Mouse (Mus musculus): Measurements from ENCODE around the gene Mgst3. TPM values are rescaled to one million over a fixed set of nuclear protein-coding genes. Genes with fewer than 3 reads are reported as not detected.

Mgst3 gene
- total and polyA plus RNA-seq, 3 experiments, result 79.0 to 342 (median 84.2) TPM

DNA sequence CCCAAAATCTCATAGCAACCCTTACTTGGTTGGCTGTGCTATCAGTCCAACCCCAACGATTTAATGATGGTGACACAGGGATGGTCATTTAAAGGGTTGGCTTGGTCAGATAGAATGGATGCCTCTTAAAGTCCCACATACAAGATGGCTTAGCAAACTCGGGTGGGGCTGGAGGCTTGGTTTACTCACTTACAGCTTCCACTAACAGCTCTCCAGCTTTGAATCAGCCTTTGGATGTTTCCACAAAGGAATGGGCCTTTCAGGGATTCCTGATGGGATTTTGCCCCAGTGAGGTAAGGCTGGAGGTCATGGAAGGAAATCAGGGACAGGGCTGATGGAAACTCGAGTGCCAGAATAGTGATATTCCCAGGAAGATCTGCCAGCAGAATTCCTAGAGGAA is 5.8 kb downstream of the Mgst3 start:
- no peak for DNase-seq

- DNase-seq, result peak; percentile 85
Measured at GRCm38 (mm10) chr1:167387310-167387709, 6.3 kb downstream of the Mgst3 start.

DNA sequence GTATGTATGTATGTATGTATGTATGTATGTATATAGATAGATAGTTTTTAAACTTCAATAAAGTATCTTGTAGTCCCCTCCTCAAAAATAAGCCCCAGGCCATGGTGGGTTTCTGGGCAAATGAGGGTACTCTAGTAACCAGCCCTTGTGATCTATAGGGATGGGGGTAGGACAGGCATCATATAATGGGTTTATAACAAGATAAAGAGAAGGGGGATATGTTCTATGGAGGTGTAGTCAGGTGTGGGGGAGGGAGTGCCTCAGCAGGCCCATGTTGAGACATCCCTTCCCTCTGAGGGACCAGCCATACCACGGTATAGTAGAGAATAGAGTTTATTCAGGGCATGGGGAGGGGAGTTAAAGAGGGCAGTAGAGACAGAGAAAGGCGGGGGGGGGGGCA is 7.2 kb downstream of the Mgst3 start:
- DNase-seq, result no peak

DNA sequence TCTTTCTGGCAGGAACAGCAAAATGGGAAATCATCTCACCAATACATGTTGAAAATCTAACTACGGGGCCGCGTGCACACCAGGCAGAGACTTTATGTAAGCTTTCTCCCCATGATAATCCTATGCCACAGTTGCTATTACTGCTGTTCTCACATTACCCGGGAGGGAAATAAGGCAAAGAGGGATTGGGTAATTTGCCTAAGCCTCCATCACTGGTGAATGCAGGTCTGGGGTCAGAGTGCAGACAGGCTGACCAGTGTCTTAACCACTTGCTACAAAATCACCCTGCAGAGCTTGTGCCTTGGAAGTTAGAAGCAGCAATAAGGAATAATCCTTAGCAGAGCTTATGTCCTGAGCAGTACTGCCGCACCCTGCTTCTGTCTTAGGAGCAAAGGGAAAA is 8.0 kb downstream of the Mgst3 start:
- no peak for DNase-seq

GRCm38 (mm10) chr1:167385211-167385610 is 8.4 kb downstream of the Mgst3 start:
- DNase-seq, result no peak

- DNase-seq, result no peak
Measured at GRCm38 (mm10) chr1:167384156-167384555, 9.5 kb downstream of the Mgst3 start.

DNA sequence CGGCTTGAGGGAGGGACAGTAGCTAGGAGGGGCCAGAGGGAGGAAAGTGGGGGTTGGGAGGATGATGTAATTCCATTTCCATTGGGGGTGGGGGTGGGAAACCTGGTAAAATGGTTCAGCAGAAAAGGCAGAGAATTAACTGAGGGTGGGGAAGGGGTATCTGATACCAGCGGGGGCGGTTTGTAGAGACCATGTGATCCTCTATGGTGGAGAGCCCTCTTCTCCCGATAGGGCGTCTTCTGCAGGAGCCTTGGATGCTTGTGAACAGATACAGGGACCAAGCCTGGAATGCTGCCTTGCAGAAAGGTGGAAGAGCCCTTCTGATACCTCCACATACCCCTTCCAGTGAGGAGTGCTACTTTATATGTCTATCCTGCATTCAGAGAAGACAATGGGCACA is 10.5 kb downstream of the Mgst3 start:
- no peak for DNase-seq

GRCm38 (mm10) chr1:167382763-167383162 is 10.9 kb downstream of the Mgst3 start:
- DNase-seq, result no peak

- DNase-seq, result no peak
Measured at GRCm38 (mm10) chr1:167382316-167382715, 11.3 kb downstream of the Mgst3 start.

- DNase-seq, result no peak
Measured at GRCm38 (mm10) chr1:167381050-167382015, 12.3 kb downstream of the Mgst3 start.

DNA sequence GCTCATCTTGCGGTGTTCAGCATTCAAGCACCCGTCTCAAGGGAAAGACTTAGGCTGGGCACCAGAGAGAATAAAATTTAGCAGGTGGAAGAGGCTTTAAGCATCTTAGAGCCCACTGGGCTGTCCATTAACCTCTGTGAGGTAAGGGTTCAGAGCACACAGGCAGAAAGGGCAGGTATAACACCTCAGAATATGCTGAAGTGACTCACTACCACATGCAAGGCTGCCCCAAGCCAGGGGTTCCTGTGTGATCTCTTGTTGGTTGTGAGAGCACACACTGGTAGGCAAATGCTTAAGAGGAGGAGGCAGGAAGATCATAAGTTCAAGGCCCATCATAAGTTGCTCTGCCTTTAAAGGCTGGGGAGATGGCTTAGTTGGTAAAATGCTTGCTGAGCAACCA is 13.4 kb downstream of the Mgst3 start:
- no peak for DNase-seq

DNA sequence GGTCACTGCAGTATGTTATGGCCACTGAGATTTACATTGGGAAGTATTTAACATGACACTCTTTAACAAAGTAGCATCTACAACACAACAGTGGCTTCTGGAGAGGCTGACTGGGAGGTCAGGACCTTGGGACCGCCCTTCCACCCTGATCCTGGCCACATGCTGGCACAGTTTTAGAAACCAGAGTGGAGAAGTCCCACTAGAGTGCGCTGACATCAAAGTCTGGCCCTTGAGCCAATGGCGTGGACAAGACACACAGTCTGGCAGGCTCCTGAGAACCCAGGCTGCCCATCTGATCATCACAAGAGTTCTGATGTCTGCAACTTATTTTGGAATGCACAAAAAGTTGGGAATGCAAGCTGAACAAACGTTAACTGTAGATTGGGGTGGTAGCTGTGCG is 13.9 kb downstream of the Mgst3 start:
- peak; percentile 34 for DNase-seq

- no peak for DNase-seq
Measured at GRCm38 (mm10) chr1:167378019-167378418, 15.6 kb downstream of the Mgst3 start.

- DNase-seq, result no peak
Measured at GRCm38 (mm10) chr1:167374942-167375341, 18.7 kb downstream of the Mgst3 start.

DNA sequence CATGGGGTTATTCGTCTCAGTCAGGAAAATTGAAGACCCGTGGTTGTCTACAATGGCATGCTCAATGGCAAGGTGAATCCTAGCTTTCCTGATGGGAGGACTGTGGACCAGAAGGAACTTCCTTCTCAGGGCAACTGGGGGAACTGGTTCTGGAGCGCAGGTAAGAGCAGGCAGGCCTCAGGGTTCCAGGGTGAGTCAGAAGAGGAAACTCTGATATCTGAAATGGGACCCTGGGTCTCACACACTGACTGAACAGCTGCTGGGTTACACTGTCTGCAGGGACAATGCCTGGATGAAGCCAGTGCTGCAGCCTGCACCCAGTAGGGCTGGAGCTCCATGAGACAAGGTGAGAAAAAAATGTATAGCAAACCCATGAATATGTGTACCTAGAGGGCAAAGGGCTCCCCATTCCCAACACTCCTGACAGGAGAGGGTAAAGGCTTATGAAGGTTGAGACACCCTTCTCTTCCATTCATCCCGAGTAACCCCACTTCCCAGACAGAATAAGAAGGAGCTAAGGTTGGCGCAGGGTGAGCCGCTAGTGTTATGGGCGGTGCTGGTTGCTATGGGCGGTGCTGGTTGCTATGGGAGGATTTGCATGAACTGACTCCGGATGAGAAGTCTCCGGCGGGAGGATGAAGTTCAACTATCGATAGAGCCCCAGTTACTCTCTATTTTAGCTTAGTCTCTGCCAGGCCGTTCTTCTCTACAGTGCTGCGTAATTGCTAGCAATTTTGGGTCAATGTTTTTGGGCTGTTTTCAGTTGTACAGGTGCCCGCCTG is 19.4 kb downstream of the Mgst3 start:
- peak; percentile 43 for DNase-seq

DNA sequence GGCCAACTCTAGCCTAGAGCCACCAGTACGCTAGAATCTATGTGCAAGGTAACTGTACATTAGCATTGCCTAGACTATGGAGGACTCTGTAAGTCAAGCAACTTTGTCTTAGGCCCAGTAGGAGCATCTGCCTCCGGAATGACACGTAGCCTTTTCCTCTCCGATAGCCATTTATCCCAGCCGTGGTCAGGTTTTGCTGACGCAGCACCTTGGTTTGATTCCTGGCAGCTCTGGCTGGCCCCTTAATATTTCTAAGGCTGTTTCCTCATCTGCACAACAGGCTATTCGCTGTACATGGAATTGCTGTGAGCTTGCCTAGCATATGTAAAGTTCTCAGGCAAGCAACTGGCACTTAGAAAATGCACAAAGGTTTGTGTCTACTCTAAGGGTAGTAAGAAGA is 20.9 kb downstream of the Mgst3 start:
- DNase-seq, result no peak

DNA sequence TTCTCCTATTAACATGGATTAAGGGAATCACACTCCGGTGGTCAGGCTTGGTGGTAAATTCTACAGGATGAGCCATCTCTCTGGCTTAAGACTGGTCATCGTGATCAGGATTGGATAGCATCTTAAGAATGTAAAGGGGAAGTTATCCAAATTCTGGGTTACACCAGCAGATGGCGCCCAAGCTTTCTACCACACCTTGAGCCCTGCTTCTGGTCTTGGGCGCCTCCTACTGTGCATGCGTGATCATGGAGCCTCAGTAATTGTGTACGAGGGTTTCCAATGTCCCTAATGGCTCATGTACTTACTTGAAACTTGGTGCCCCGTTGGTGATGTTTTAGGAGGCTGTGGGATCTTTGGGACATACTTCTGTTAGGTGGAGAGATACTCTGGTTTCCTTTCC is 23.7 kb downstream of the Mgst3 start:
- peak; percentile 82 for DNase-seq

GRCm38 (mm10) chr1:167368513-167368912 is 25.1 kb downstream of the Mgst3 start:
- no peak for DNase-seq

DNA sequence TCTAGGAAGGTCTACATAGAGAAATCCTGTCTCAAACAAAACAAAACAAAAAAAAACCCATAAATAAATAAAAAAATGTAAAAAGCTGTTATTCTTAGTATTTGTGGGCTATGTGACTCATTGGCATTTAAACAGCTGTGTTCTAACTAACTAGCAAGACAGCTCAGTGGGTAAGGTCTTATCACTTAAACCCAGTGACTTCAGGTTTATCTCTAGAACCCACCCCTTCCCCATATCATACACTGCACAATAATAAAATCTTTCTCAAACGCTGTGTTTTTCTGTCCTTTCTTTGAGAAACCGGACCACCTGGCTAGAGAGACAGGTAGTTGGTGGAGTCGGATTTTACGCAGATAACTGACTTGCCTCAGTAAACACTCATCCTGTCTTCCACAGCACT is 25.6 kb downstream of the Mgst3 start:
- no peak for DNase-seq

DNA sequence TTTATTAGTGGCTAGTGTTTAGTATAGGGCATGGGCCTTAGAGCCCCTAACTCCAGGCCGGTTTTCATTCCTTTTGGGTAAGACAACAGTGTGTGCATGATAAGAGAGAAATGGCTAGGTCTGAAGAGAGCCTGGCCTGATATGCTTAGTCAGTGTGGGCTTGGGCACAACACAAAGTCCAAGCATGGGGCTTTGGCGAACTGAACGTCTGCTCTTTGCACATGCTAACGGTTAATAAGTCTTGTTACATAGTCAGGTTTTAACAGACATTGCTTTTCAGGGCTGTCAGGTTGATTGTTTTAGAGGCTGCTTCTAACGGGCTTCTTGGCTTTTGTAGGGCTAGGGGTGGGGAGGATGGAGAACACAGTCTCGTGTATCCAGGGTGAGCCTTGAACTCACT is 27.0 kb downstream of the Mgst3 start:
- no peak for DNase-seq

- peak; percentile 52 for DNase-seq
Measured at GRCm38 (mm10) chr1:167365808-167366207, 27.8 kb downstream of the Mgst3 start.

DNA sequence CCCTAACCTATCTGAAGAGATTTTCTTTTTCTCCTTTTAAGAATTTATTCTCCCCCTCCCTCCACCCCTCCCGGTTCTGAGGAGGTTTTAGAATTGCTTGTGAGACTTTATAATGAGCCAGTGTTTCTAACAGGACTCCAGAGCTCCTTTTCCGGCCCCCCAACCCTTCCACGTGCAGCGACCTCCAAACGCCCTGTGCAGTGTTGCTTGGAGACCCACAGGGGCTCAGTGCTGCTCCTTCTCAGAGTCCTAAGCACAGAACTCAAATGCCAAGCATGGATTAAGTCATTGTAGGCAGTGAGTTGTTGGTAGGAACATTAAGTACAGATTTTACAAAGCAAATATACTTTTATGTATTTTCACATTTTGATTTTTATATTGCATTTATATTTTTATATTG is 30.3 kb downstream of the Mgst3 start:
- no peak for DNase-seq

- DNase-seq, result no peak
Measured at GRCm38 (mm10) chr1:167362819-167363218, 30.8 kb downstream of the Mgst3 start.
